Mouse (Mus musculus) stomach, postnatal 0 days (tissue): Measurements from ENCODE around the gene Grip2.

Source experiments
- CTCF ChIP-seq: IDR thresholded peaks from 2 replicates; pipeline ENCODE4 v1.5.1; 2016; ENCODE audit warnings: antibody characterized with exemption, low read depth, mild to moderate bottlenecking, moderate library complexity
- EP300 ChIP-seq: optimal IDR thresholded peaks from 2 replicates; pipeline ENCODE3; 2016; ENCODE audit warnings: antibody characterized with exemption

GRCm38 (mm10) chr6:91743886-91744285 lies 83.2 kb downstream of the Grip2 start:
- TF ChIP-seq CTCF (no peak), EP300 (no peak)
